In genomic region chr13:99100430-99101409, GRCm38 (mm10) we compare ENCODE assay signal across 7 mouse cellular contexts.
DNase-seq lines count a peak whose midpoint lies in the region; ATAC-seq and TF ChIP-seq lines count a peak whose summit lies in the region.

No protein-coding gene starts in this region.

- H3K9me3 ChIP-seq in liver, embryonic 11.5 days (ENCODE audit: control insufficient read depth, low read length) = no peaks in the 10 kb centered on the region
- no peaks in the 10 kb centered on the region for H3K9me3 ChIP-seq in neural tube, embryonic 15.5 days (replicated peaks)

- no peak for TF ChIP-seq CTCF in bone marrow macrophage, adult 2 months (IDR thresholded peaks at IDR 0.05; ENCODE audit: low read depth, low read length)

- H3K36me3 ChIP-seq in liver, embryonic 11.5 days (ENCODE audit: control insufficient read depth, insufficient read depth, low read length) = no peaks in the 10 kb centered on the region
- no peaks in the 10 kb centered on the region for H3K36me3 ChIP-seq in neural tube, embryonic 15.5 days

- peak overlapping the region; percentile 33 for H3K4me3 ChIP-seq in bone marrow macrophage, adult 2 months (ENCODE audit: insufficient read depth, low read length)
- H3K4me3 ChIP-seq in liver, embryonic 11.5 days (ENCODE audit: low read depth, low read length) = peak overlapping the region; percentile 29
- peak overlapping the region; percentile 18 for H3K4me3 ChIP-seq in neural tube, embryonic 15.5 days (replicated peaks)

- no peaks in the 10 kb centered on the region for H3K27me3 ChIP-seq in liver, embryonic 11.5 days (replicated peaks; ENCODE audit: control insufficient read depth, insufficient read depth, low read length)
- no peaks in the 10 kb centered on the region for H3K27me3 ChIP-seq in neural tube, embryonic 15.5 days (replicated peaks)

- peak; percentile 93 for DNase-seq in Muller cell, postnatal 12 days (ENCODE audit: inconsistent ontology term)
- peak; percentile 41 for DNase-seq in kidney, postnatal 14 days
- DNase-seq in liver, embryonic 11.5 days (ENCODE audit: low spot score) = no peak
- no peak for DNase-seq in urinary bladder, postnatal 25 days (ENCODE audit: low spot score)

- TF ChIP-seq POLR2A in bone marrow macrophage, adult 2 months (IDR thresholded peaks at IDR 0.05; ENCODE audit: borderline replicate concordance, low read depth, low read length) = no peak

- H3K4me2 ChIP-seq in liver, embryonic 11.5 days = peak overlapping the region; percentile 59
- peak overlapping the region; percentile 45 for H3K4me2 ChIP-seq in neural tube, embryonic 15.5 days

- H3K4me1 ChIP-seq in bone marrow macrophage, adult 2 months (ENCODE audit: control insufficient read depth, insufficient read depth, low read length) = peaks cover 21% of the 10 kb centered on the region
- H3K4me1 ChIP-seq in liver, embryonic 11.5 days (replicated peaks; ENCODE audit: control insufficient read depth, insufficient read depth, low read length) = peaks cover 5% of the 10 kb centered on the region; the same call in 1 of the 2 replicates
- peaks cover 19% of the 10 kb centered on the region for H3K4me1 ChIP-seq in neural tube, embryonic 15.5 days

- H3K9ac ChIP-seq in liver, embryonic 11.5 days (ENCODE audit: low read depth, low read length) = 0 out of 2 replicates have a peak overlapping the region, but pooled peaks have one; percentile 3
- H3K9ac ChIP-seq in neural tube, embryonic 15.5 days (replicated peaks) = no peak overlapping the region

- peak; percentile 61 for ATAC-seq in erythroid progenitor cell, adult 5-6 weeks (replicated peaks; ENCODE audit: low FRiP score, poor library complexity, severe bottlenecking)
- peak; percentile 80 for ATAC-seq in liver, embryonic 11.5 days (replicated peaks; ENCODE audit: low FRiP score)
- ATAC-seq in neural tube, embryonic 15.5 days (ENCODE audit: low FRiP score) = peak; percentile 86

- 46% methylated on average over 25 of the region's 25 CpGs for whole genome bisulfite sequencing in liver, embryonic 11.5 days
- 29% methylated on average over 25 of the region's 25 CpGs for WGBS in neural tube, embryonic 15.5 days

- peak overlapping the region; percentile 29 for H3K27ac ChIP-seq in bone marrow macrophage, adult 2 months (ENCODE audit: insufficient read depth, low read depth, low read length)
- H3K27ac ChIP-seq in liver, embryonic 11.5 days (ENCODE audit: low read depth, low read length) = no peak overlapping the region
- peak overlapping the region; percentile 74 for H3K27ac ChIP-seq in neural tube, embryonic 15.5 days (replicated peaks)

Comparison
In these comparisons a context has a peak if more than half of its experiments do, and no peak if none do; other contexts are left out.
1. DNase-seq: peak in Muller cell, postnatal 12 days (single experiment) and kidney, postnatal 14 days (single experiment); none in liver, embryonic 11.5 days (single experiment) and urinary bladder, postnatal 25 days (single experiment).
2. Peak in every context shown above with its lines, with median percentiles within 50 percentile points of each other: H3K4me3 ChIP-seq and ATAC-seq.